Mouse (Mus musculus) heart, postnatal 4 days (tissue): ENCODE results near the gene Mrps17. TPM values are rescaled to one million over a fixed set of nuclear protein-coding genes. Genes with fewer than 3 reads are reported as not detected.
A peak's percentile ranks its signal among the peaks of the same experiment; 100 is the strongest.

Experiments used
- DNase-seq: peaks from one replicate; pipeline ENCODE4 v3.0.0; 2021
- total RNA-seq, 2 experiments: library from RNA; stranded (reverse); gene quantifications; 2 replicates each; pipeline ENCODE4 v1.2.3; 2021

The Mrps17 gene
- total RNA-seq, 2 experiments from 2014 or later = 77.2 to 87.1 TPM

DNA sequence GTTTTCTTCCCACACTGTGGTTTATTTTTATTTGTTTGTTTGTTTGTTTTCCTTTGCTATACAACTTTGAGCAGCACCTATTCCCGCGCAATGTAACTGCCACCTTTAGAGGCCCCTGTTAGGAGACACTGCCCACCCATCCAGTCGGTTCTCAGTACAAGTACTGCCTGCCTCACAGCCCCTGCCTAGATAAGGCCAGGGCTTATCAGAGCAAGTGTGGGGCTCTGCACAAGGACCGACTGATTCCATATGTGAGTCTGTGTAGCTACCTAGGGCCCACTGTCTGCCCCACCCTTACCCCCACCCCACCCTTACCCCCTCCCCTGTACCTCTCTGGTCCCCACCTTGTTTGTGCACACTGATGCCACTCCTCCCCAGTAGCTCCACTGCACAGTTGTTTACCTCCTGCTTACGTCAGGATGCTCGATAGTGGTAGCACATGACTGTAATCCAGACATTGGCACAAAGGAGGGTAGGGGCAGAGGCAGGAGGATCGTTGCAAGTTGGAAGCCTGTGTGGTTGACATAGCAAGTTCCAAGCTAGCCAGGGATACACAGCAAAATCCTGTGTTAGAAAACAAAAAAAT, 27.7 kb downstream of the Mrps17 start:
- DNase-seq = no peak

DNA sequence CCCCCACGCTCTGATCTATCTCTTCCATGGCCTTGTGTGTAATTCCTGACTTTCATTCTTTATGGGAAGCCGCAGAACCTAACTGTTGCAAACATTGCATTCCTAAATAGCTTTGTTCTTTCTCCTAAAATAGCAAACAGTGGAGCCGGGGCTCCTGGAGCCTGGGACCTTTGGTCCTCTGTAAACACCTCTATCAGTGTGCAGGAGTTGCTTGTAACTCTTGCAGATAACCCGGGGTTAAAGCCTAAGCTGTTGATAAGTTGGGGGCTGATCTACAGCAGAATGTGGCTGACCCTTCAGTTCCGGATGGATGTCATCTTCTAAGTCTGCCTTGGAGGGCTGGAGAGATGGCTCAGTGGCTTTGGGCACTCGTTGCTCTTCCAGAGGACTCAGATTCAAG, 28.8 kb downstream of the Mrps17 start:
- DNase-seq = no peak

DNA sequence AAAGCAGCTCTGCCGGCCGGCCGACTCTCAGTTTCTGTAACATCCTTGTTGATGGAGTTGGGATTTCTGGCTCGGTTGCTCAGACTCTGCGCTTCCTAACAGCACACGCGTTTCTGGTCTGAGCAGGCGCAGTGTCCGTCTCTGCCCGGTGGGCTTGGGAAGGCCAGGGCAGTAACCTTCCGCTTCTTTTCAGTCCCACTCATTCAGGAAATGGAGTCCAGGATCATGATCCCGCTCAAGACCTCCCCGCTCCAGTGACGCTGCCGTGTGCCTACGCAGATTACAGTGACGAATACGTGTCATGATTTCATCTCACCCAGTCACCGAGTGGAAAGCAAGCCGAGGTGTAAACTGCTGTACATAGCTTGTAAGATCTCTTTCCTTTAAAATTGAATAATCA, 41.6 kb downstream of the Mrps17 start:
- DNase-seq = no peak

DNA sequence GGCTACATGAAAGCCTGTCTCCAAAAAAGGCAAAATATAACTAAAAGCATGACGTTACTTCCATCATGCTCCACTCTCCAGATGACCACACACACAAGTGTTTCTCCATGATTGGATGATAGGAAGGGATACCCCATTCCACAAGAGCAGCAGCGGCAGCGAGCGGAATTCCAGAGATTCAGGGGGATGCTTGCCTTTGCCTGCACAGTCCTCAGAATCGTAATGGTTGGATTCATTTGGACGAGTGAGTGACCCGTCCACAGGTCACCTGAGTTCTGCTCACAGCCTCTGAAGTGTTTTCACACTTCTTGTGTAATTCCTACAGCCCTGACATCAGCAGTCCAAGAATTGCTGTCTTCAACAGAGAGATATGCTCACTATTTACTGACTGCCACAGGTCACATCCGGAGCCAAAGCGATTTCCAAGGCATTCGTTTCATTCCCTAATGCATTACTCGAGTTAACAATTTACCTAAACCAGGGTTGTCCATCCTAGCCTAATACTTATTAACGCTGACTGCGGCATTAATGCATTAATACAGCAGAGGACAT, 44.7 kb downstream of the Mrps17 start:
- no peak for DNase-seq

DNA sequence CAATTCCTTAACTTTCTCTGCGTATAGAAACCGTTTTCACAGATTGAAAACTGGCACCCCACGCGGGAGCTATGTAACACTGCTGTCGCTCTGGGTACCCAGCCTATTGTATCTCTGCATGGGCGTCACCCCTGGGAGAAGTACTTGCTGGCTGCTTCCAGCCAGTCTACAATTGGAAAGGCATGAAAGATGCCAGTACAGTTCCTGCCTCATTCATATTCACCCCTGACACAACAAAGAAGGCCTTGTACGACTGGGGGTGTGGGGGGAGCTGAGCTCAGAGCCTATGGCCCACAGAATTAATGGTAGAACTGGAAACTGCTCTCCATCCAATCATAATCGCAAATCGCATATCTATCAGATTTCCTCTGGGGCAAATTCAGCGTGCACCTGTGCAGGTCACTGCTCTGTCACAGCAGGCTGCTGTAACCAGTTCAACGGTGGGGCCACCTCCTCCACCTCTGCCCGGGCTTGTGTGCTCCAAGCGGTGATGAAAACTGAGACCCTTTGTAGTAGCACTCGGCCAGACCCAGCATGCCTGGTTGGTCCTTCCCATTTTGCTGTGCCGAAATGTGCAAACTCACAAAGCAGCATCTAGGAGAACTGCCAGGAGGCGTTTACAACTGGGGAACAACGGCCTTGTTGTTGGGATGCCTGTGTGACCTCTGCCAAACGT, 46.7 kb downstream of the Mrps17 start:
- no peak for DNase-seq

DNA sequence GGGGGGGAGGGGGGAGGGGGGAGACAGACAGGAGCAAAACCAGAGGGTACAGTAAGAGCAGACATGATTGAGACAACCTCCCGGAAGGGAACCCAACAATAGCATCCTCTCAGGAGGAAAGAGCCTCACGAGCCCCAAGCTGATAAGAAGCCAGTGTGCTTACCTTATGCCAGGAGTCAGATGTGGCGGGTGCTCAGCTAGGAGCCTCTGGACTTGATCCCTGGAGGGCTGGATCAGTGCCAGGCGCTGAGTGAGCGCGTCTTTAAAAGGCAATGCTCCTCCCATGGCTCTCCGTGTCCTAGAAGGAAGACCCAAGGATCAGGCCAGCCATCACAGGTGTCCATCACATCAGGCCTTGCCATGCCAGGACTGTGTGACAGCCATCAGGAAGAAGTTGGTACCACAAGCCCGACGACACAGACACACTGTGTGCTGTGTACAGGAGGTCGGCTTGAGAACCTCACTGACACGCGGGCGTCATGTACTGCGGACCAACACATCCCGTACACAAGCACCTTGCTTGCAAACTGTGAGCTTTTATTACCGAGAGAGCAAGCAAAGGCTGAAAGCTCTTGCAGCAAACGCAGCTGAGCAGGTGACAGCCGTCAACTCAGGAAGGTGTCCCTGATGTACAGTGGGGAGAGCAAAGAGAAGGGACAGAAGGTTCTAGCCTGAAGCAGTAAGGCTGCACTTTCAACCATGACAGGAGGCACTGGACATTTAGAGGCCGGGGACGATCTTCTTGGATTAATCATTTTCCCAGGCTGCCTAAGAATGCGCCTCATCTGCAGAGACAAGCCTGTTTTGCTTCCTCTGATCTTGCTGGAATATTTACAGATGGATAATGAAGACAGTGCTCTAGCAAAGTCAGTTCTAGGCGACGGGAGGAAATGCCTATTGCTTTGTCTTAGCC, 55.4 kb downstream of the Mrps17 start:
- DNase-seq = peak; percentile 20

Other genes with a start within 250 kb of the Mrps17 start
- gene Sfswap, start 214.3 kb upstream of the Mrps17 start, total RNA-seq = 10 to 100 TPM; 55.4 to 56.2 TPM
- 1 to 10 TPM; 1.0 to 1.5 TPM for gene Mmp17, start 131.3 kb upstream of the Mrps17 start, total RNA-seq
- 1 to 10 TPM; 4.5 to 4.6 TPM for gene Zfp11, start 45.4 kb upstream of the Mrps17 start, total RNA-seq
- not detected for gene Sept14, start 7.0 kb upstream of the Mrps17 start, total RNA-seq
- 100 to 1,000 TPM; 478 to 526 TPM for gene Nipsnap2, start 9.6 kb downstream of the Mrps17 start, total RNA-seq
- gene Psph, start 72.0 kb downstream of the Mrps17 start, total RNA-seq = 10 to 100 TPM; 13.0 to 14.7 TPM
- 10 to 100 TPM; 13.0 to 13.7 TPM for gene Sumf2, start 131.5 kb downstream of the Mrps17 start, total RNA-seq
- 100 to 1,000 TPM; 757 to 792 TPM for gene Chchd2, start 172.0 kb downstream of the Mrps17 start, total RNA-seq
- 1 to 10 TPM; 1.2 to 1.3 TPM for gene Zbed5, start 180.2 kb downstream of the Mrps17 start, total RNA-seq
- gene Phkg1, start 183.1 kb downstream of the Mrps17 start, total RNA-seq = 1 to 10 TPM; 2.8 to 3.1 TPM
- 1 to 10 TPM in 1 of 2 experiments, not detected in 1; 1.9 TPM for gene Nupr1l, start 193.0 kb downstream of the Mrps17 start, total RNA-seq
- 10 to 100 TPM; 22.6 TPM for gene Vkorc1l1, start 226.5 kb downstream of the Mrps17 start, total RNA-seq